Mouse (Mus musculus) mouse trophoblast stem cell (cell line): ENCODE data around the gene Gnat2.

Experiments used
- in situ Hi-C, 2 experiments: fragments of 300-500 bp; cut with MseI, MboI; formaldehyde crosslinking; loops; 2 replicates in 1 of 2; 3 replicates in 1 of 2; pipeline ENCODE4 v1.15.1; 2025

Gnat2 gene

GRCm38 (mm10) chr3:108084767-108085270 lies 7.8 kb upstream of the Gnat2 start:
- in situ Hi-C loops: loop anchor here in 1 of 2 experiments (5.0 kb wide), 1 partner anchor 62 kb away; the partner anchor contains the start of gene Gnai3

- in situ Hi-C loops: no loop called here
Measured at GRCm38 (mm10) chr3:108085281-108085720, 7.3 kb upstream of the Gnat2 start.

- in situ Hi-C loops: no loop called here
Measured at GRCm38 (mm10) chr3:108085721-108086469, 6.7 kb upstream of the Gnat2 start.

GRCm38 (mm10) chr3:108086470-108086979 lies 6.1 kb upstream of the Gnat2 start, which contains the start of gene Ampd2:
Ampd2 (minus strand) TSS chr3:108086651.
- in situ Hi-C loops: no loop called here

GRCm38 (mm10) chr3:108087329-108087728 lies 5.3 kb upstream of the Gnat2 start:
- in situ Hi-C loops: no loop called here

GRCm38 (mm10) chr3:108088842-108089380 lies 3.7 kb upstream of the Gnat2 start:
- in situ Hi-C loops: no loop called here

GRCm38 (mm10) chr3:108089916-108090315 lies 2.7 kb upstream of the Gnat2 start:
- in situ Hi-C loops: no loop called here

GRCm38 (mm10) chr3:108090561-108090960 lies 2.0 kb upstream of the Gnat2 start:
- in situ Hi-C loops: no loop called here

GRCm38 (mm10) chr3:108092030-108092429 lies 559 bp upstream of the Gnat2 start:
- in situ Hi-C loops: no loop called here

GRCm38 (mm10) chr3:108093306-108093705 lies 717 bp downstream of the Gnat2 start:
- in situ Hi-C loops: no loop called here

- in situ Hi-C loops: no loop called here
Measured at GRCm38 (mm10) chr3:108094146-108094545, 1.6 kb downstream of the Gnat2 start.

- in situ Hi-C loops: no loop called here
Measured at GRCm38 (mm10) chr3:108094976-108095760, 2.6 kb downstream of the Gnat2 start.

- in situ Hi-C loops: no loop called here
Measured at GRCm38 (mm10) chr3:108096226-108096625, 3.6 kb downstream of the Gnat2 start.

- in situ Hi-C loops: no loop called here
Measured at GRCm38 (mm10) chr3:108096726-108097125, 4.1 kb downstream of the Gnat2 start.

GRCm38 (mm10) chr3:108097656-108098055 lies 5.1 kb downstream of the Gnat2 start:
- in situ Hi-C loops: no loop called here

GRCm38 (mm10) chr3:108098316-108098715 lies 5.7 kb downstream of the Gnat2 start:
- in situ Hi-C loops: no loop called here

- in situ Hi-C loops: no loop called here
Measured at GRCm38 (mm10) chr3:108101594-108101993, 9.0 kb downstream of the Gnat2 start.

- in situ Hi-C loops: no loop called here
Measured at GRCm38 (mm10) chr3:108102075-108102474, 9.5 kb downstream of the Gnat2 start.

- in situ Hi-C loops: no loop called here
Measured at GRCm38 (mm10) chr3:108105281-108105680, 12.7 kb downstream of the Gnat2 start.

- in situ Hi-C loops: no loop called here
Measured at GRCm38 (mm10) chr3:108111320-108111719, 18.7 kb downstream of the Gnat2 start.

GRCm38 (mm10) chr3:108112246-108112645 lies 19.7 kb downstream of the Gnat2 start:
- in situ Hi-C loops: no loop called here

- in situ Hi-C loops: no loop called here
Measured at GRCm38 (mm10) chr3:108112666-108113065, 20.1 kb downstream of the Gnat2 start.
